Mouse (Mus musculus) adrenal gland (tissue): ENCODE data around the gene Irgq.

Experiments used
- intact Hi-C: fragments of 180-260 bp; cut with DNase I; formaldehyde crosslinking; loops from one replicate; pipeline ENCODE4 v1.15.1; 2025

Gene Irgq

GRCm38 (mm10) chr7:24587330-24588105 is 57.0 kb downstream of the Irgq start, which contains the start of the genes Ethe1 and Zfp575:
Gene Ethe1 (plus strand): TSS chr7:24587543.
Gene Zfp575 (minus strand): TSS chr7:24587641.
- intact Hi-C loops, result no loop called here
